Mouse (Mus musculus): ENCODE data around the gene Inhbe.

DNA sequence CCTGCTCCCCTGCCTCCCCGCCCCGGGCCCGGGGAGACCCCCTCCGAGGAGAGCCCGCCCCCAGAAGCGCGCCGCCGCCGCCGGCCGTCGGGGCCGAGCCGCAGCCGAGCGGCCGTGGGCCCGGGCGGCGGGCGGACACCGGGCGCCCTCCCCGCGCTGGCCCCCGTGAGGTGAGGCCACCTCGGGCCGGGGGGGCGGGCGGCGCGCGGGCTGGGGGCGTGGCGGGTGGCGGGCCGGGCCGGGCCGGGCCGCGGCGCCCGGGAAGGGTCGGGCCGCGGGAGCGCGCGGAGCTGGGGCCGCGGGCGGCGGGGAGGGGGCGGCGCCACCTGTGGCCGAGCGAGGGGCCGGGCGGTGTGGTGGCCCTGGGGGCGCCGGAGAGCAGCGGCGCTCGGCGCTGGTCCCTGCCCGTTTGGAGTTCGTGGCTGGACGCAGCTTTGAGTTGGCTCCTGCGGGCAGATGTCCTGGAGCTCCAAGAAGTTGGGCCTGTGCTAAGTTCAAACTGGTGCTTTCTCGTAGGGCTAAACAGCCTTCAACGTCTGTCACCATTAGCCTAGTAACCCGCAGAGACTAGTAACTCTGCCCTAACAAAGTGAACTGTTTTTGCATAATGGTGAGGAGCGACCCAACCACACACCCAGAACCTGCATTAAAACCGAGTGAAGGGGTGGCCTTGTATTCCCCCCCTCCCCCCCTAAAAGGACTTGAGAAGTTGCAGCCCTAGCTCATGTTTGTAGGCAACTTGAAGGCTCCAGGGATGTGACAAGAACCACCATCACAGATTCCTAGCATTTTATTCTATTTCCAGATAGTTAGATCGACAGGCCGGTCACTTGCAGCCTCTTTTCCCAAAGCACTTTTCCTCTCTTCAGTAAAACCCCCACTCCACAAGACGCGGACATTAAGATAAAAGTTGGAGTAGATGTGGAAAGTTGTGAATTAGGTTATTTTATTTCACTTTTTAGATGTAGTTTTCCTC lies 26.8 kb upstream of the Inhbe start:
- TF ChIP-seq CTCF (IDR thresholded peaks at IDR 0.05; ENCODE audit: low read depth) (no peak), EP300 (IDR thresholded peaks at IDR 0.05; ENCODE audit: low read depth) (no peak)

Measured in heart, postnatal 0 days (tissue).